Mouse (Mus musculus) adrenal gland, postnatal 10 days (tissue): ENCODE measurements at regions not wholly inside any gene's neighbourhood (a gene's known extent, or its start where the extent isn't known, plus 50 kb on each side); places are given as distances from the start of the nearest gene placed in this dataset.

Source experiments
- DNase-seq: peaks from one replicate; pipeline ENCODE4 v3.0.0; 2021; ENCODE audit warnings: mixed read lengths

DNA sequence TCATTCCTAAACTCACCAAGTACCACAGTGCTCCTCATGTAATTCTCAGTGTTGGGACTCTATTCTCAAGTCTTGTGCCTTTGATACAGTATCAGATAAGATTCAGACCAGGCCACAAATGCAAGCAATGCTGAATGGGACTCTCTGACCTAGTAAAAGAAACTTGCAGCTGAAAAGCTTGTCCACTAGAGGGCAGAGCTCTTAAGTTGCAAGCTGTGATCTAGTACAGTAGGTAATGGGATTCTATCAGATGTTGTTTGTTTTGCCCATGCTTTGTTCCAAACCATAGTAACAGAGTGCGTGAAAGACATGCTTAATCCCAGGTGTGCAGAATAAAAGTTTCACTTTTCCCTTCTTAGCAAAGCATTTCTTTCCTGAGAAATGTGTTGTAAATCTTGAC, 383.2 kb upstream of the Chrm2 start:
- peak; percentile 38 for DNase-seq

DNA sequence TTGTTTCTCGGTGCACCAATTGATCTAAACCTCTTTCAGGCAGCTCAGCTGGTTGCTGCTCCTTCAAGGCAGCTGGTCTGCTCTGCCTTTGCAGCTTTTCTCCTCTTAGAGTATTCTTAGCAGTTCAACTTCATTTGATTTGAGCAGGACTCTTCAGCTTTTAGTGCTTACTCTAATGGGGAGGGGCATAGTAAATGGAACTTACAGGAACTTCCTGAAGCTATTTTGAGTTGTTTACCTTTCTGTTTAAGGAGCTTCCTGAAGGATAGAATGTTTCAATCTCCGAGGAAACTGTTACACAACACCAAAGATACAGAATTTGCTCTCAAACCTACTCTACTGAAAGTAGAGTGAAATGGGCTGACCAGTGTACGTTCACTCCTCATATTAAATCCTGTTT, 385.8 kb upstream of the Chrm2 start:
- DNase-seq = no peak

DNA sequence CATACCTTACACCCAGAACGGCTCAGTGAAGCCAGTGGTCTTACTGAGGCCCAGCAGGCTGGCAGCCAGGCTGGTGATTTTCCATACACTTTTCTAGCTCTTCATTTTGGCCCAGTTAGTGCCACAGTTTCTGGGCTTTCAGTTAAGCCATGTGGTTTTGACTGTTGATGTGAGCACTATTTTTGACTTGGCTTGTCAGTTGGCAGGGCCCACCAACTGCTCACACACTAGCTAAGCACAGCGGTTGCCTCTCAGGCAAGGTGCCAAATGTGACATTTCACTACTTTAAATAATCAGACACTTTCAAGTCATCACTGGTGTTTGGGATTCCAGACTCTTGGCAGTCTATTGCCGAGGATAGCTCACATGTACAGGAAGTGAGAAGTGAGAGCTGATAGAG, 399.0 kb upstream of the Chrm2 start:
- no peak for DNase-seq

DNA sequence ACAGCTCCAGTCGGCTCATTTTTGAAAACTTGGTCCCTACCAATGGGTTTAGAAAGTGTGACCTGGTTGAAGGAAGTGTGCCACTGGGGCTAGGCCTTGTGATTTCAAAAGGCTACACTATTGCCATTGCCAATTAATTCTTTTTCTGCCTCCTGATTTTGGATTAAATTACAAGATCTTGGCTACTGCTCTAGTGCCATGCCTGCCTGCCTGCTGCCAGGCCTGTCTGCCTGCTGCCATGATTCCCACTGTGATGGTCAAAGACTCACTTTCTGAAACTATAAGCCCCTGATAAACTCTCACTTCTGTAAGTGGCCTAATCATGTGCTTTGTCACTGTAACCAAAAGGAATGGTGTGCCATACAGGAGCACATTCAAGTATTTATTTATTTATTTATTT, 400.4 kb upstream of the Mtpn start:
- DNase-seq = no peak

DNA sequence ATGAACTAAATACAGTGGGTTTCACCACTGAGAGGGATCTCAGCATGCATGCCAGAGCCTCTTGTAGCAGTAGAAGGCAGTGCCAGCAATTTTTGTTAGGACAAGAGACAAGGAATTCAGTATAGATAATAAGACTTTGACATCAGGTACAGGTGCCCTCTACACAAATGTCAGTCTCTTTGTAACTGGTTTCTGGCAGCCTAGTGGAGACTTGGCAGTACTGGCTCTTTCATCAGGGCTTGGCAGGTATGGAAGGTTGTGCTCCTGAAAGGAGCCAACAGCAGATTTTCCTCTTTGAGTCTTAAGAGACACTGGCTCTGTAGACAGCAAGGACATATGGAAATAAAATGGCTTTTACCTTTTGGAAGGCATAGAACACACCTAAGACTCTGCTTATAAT, 384.5 kb upstream of the Mtpn start:
- DNase-seq = no peak

DNA sequence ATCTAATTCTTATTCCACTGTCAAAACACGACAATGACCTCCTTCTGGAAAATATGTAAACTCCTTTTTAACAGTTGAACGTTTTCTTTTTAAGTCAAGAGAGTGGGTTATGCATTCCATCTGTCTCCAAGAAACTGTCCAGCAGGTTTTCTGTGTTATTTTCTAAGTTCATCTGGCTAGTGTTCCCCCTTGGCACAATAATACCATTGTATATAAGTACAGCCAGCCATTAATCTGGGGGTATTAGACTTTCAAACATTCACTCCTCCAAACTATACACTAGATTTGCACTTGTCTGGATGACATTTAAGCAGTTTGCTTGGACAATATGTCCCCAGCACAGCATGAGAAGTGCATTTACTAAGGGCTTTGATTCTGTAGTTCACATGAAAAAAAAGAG, 358.3 kb upstream of the Mtpn start:
- no peak for DNase-seq

DNA sequence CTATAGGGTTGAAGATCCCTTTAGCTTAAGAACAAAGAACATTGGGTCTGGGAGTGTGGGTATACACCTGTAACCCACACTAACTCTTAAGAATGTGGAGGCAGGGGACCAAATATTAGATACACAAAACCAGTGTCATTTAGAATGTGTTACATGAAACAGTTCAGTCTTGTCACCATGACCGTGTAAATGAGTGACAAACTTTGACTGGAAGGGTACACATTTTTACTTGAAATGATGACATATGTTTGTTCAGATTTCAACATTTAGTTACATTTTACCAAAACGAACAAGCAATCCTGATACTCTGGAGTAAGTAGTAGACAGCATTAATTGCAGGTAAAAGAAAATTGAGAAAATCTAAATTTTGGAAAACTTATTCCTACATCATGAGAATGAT, 356.0 kb upstream of the Mtpn start:
- no peak for DNase-seq

DNA sequence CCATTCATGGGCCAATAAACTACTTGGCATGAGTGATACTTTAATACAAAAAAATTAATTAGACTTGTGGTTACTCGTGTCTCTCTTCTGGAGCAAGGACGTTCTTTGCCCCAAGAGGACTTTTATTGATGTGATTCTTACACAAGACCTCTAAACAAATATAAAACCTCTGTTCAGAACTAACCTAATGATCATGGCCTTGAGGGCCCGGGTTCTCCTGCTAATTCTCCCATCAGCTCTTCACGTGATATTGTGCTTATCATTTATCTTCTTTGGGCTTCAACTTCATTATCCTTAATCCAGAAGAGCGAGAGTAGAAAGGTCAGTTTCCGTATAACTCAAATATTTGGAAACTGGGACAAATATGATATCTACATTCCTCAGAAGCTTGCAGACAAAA, 335.0 kb upstream of the Mtpn start:
- no peak for DNase-seq

DNA sequence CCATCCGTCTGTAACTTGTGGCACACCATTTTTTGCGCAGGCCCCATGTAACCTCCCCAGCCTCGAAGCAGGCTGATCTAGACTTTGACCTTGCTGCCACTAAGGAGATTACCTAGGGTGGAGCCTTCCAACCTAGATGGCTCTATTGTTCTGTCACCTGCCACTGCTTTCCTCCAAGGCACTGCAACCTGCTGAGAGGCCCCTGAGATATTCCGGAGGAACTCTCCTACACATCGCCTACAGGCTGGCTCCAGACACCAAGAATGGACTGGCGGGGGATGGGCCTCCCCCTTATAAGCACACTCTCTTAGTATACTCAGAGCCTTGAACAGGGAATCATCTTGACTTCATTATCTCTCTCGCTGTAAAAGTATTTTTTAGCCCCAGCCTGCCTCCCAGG, 331.7 kb upstream of the Mtpn start:
- DNase-seq = no peak

DNA sequence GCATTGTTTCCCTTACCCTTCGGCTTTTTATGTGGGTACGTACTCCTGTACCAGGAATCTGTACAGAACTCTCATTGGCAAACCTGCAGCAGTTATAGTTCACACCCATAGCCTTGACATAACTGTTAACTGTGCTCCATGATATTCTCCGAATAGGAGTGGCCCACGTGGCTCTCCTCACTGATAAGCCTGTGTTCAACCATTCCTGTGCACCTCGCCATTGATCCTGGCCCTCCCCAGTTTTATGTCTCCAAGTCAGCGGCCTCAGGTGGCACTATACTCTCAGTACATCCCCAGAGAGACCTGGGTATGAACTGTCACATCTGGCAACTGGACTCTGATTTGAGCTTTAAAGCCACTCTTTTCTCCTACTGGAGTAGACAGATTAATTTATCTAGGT, 324.5 kb upstream of the Mtpn start:
- no peak for DNase-seq

DNA sequence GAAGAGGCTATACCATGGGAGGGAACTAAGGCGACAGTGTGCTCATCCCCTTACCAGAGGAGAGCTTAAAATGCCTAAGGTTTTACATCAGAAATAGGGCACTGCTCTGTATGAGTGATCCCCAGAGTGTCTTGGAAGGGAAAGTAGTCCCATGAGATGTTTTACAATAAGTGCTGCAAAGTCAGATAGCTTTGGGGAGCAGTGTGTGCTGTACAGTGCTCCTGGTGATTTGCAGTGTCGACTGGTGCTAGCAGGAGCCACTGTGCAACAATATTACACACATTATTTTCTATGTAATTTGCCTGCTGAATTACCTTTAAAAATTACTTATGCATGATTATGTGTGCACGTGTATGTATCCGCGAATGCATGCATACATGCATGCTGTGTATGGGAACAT, 314.3 kb upstream of the Mtpn start:
- DNase-seq = no peak

DNA sequence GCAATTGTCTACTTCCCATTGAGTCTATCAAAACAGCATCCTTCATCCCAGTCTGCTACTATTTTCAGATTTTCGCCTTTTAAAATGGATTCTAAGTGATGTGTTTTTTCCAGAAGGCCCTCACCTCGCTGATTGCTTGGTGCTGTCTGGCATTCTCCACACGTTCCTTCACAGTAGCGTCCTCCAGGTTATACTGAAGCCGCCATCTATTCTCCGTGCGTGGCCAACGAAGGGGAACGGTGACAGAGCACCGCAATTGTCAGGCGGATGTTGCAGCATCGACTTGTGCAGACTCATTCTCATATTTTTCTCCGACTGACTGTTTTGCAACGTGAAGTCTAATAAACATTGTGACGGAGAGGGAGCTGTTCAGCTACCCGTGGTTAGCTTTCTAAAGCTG, 277.0 kb upstream of the Mtpn start:
- no peak for DNase-seq

DNA sequence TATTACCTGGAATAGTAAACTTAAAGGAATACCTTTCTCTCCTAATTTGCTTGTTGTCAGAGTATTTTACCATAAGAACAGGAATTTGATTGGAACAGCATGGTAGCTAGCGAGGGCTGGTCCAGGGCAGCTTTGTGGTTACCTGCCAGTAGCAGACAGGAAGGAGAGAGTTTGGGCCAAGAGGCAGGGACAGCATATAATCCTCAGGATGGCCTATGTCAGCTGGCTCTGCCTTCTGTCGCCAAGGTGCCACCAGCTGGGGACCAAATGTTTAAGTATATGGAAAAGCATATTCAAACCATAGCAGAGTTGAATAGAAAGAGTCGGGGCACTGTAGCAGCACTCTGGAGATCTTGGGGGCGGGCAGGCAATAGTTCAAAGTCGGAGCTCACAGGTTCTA, 274.8 kb upstream of the Mtpn start:
- DNase-seq = no peak

DNA sequence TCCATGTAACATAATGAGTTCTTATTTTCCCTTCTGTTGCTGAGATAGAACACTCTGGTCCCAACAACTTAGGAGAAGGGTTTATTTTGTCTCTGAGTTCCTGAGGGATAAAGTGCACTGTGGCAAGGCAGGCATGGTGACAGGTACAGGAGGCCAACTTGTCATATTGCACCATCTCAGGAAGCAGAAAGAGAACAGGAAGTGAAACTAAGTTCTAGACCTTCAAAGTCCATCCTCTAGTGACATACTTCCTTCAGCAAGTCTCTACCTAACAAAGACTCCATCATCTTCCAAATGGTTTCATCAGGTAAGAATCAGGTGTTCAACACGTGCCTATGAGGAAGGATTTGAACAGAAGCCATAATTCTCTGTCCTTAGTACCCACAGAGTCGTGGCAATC, 266.1 kb upstream of the Mtpn start:
- DNase-seq = no peak

DNA sequence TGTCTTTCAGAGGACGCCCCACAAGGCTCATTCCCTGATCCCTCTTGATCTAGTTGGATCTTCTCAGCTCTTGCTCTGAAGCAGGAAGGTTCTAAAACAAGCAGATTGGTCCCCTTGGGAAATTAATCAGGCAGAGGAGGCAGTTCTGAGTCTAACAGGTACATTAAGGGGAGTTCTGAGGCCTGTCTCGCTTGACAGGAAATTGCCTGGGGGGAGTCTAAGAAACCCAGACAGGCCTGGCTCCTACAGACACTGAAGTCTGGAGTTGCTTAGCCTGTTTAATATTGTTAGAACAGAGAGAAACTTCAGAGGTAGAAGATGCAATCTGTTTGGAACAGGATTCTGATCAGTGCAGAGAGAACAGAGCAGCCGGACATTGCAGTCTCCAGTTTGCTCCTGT, 264.4 kb upstream of the Mtpn start:
- no peak for DNase-seq

DNA sequence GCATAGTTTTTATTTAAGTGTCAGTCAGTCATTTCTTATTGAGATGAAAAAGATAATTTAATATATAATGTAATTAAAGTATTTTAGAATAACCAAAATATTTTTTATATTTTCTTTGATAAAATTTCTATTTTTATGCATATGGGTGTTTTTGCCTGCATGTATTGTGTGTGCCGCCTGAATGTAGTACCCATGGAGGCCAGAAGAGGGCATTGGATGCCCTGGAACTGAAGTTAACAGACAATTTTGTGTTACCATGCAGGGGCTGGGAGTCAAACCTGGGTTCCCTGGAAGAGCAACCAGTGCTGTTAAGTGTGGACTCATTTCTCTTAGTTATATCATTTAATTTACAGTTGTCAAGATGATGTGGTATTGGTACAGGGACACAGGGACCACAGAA, 240.0 kb upstream of the Mtpn start:
- DNase-seq = no peak

DNA sequence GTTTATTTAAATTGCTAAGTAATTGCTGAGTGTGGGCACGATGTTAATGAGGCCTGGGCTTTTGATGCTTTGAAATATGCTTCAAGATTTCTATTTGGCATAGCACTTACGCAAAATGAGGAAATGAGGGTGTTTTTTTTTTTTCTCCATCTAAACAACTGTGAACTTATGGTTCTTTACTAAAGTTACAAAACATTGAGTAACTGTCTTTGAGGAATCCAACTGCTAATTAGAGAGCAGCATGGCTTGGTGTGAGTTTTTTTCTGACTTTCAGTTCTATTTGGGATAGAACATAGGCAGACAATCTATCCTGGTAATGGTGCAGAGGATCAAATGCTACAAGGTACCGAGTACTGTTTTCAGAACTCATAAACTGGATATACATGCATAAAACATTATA, 231.2 kb upstream of the Mtpn start:
- DNase-seq = no peak

DNA sequence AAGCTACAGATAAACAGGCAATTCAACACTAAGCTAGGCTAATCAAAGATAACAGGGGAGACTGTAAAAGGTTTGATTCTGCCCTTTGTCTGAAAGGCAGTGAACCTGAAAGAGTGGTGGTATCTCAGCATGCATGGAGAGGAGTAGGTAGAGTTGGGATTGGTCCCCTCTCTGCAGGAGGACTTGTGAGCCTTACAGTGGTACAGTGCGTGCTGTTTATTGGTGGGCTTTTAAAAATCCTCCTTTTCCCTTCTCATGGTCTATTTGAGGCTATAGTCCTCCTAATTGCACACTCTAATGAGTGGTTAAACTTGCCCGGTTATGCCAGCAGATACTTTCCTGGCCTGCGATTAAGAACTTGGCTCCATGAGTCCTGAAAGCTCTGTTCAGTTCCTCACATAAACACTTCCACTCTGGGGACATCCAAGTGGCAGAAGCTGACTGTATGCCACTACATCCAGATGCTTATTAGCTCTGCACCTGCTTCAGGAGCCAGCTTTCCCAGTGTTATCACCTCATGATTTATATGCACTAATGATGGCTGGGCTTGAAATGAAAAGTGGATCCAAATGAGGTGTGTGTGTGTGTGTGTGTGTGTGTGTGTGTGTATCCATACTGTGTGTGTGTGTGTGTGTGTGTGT, 220.0 kb upstream of the Mtpn start:
- no peak for DNase-seq

DNA sequence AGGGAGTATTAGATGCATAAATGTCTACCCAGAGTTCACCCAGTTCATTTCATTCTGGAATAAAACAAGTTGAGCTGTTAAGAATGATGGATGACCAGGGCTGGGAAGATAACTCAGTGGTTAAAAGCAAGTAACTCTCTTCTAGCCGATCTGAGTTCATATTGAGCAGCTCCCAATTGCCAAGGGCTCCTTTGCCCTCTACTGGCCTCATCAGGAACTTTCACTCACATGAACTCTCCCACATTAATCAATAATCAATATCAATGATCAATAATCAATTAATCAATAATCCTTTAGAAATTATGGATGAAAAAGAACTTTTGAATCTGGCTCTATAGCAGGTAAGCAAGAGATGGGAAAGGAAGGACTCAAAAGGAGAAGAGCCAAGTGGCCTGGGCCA, 206.3 kb upstream of the Mtpn start:
- no peak for DNase-seq

DNA sequence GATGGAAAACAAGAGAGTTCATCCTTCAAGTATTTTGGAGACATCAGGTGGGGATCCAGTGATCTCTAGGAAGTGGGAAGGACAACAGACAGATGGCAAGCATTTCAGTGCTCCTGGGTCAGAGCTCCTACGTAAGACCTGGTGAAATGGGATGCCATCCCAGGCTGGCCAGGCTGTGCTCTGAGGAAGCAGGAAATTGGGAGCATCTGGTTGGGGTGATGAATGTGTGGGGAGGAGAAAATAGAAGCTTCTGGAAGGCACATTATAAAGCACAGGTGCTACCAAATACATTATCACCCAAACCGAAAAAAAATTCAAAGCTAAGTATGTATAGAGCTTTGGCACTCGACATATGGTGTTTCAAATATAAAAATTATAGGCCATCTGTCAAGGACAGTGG, 165.9 kb upstream of the Mtpn start:
- no peak for DNase-seq

DNA sequence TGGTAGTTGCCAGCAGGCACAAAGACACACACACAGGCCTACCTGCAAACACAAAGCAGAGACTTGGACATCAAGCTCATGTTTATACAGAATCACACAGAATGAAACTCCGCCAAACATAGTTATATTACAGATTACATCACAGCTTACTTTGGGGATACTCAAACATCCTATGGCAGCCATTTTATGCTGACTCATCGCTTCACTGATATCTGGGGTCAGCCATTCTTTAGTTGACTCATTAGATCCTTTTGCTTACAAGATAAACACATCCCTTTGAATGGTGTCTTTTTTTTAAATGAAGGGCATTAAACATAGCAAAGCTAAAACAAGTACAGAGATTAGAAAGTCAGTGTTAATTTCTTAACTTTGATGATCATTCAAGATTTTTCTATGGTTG, 127.4 kb upstream of the Mtpn start:
- no peak for DNase-seq

DNA sequence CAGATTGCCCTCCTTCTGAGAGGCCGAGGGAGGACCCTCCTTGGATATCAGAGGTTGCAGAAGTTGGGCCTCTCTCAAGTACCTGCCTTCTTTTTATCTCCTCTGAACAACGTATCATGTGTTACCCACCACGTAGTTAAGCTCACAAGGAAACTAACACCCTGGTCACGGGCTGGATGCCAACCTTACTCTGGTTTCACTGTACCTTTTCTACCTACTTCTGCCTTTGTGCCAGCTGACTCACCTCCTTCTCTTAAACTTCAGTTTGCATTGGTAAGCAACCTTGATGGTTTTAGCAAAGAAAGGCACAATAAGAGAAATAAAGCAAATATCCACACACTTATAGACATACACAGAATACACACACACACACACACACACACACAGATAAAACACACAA, 111.7 kb upstream of the Mtpn start:
- no peak for DNase-seq

DNA sequence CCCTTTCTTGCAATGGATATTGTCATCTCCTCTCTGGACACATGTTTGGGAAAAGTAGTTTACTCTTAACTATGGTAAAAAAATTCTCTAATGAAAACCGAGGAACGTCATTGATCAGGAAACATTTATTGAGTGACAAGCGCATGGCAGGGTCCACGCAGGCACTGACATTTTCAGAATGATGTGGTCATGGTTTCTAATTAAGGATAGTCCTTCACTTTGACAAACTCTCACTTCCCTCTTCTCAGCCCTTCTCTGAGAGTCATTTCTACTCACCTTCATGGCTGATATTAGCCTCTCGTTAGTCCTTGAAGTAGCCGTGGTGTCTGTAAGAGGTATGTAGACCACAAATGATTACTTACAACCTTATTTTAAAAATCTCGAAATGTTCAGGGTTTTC, 105.5 kb upstream of the Mtpn start:
- DNase-seq = no peak

DNA sequence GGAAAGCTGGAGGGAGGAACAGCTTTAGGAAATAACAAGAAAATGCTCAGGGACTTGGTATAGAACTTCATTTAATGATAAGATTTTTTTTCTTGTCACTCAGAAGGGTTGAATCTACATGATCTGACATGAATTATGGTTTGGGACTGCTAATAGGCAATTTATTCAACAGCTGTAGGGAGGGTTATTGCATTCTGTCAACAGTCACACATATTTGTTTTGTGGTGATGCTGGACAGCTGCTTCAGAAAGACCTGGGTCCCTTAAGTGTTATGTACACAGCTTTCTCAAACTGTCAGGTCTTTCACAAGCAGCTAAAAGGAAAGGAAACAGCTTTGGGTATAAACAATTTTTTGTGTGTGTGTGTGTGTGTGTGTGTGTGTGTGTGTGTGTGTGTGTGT, 101.0 kb upstream of the Mtpn start:
- DNase-seq = no peak

DNA sequence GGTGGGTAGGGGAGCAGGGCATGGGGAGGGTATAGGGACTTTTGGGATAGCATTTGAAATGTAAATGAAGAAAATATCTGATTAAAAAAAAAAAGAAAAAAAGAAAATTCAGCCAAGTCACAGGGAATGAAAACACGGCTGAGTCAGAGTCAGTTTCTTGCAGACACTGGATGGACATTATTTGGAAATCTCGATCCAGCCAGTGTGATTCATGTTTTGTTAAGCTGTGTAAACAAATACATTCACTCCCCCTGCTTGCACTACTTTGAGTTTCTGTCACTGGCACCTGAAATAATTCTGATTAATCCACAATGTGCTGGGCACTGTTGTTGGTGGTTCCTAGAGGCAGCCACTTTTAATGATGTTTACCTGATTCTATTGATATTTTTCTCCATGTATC, 68.6 kb upstream of the Mtpn start:
- DNase-seq = no peak

DNA sequence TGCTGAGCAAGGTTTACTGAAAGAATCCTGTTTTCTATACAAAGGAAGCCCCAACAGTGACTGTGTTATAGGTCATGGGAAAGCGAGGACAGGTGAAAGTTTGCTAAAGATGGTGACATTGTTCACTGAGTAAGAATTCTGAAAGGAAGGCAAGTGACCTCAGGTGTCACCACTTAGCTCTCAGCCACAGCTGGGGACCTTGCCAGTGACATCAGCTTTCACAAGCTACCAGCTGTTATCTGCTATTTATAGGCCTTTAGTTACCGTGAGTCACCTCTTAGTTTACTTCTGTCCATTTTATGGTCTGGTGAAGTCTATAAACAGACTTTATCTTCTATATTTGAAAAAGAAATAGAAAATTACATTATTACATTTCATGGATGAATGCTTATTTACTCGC, 65.4 kb upstream of the Mtpn start:
- DNase-seq = no peak
